Mouse (Mus musculus): ENCODE results near the gene Gucy2d. TPM values are rescaled to one million over a fixed set of nuclear protein-coding genes. Genes with fewer than 3 reads are reported as not detected.
A peak's percentile ranks its signal among the peaks of the same experiment; 100 is the strongest.

The Gucy2d gene
- polyA plus RNA-seq, 1 experiment from 2014 or later = not detected

GRCm38 (mm10) chr7:98454397-98455120 lies 14.3 kb downstream of the Gucy2d start:
- Histone ChIP-seq H3K4me2 (replicated peaks) (no peak overlapping the region), H3K4me3 (no peak overlapping the region), H3K9ac (no peak overlapping the region), H3K27ac (no peak overlapping the region), H3K36me3 (no peaks in the 10 kb centered on the region), H3K27me3 (replicated peaks) (no peaks in the 10 kb centered on the region), H3K4me1 (no peaks in the 10 kb centered on the region), H3K9me3 (no peaks in the 10 kb centered on the region)
- ATAC-seq (ENCODE audit: low FRiP score, low read depth) = no peak
- 82% methylated on average over 10 of the region's 10 CpGs for WGBS

- Histone ChIP-seq H3K9ac (no peak overlapping the region), H3K27me3 (replicated peaks) (no peaks in the 10 kb centered on the region), H3K36me3 (no peaks in the 10 kb centered on the region), H3K9me3 (no peaks in the 10 kb centered on the region), H3K4me2 (replicated peaks) (no peak overlapping the region), H3K4me3 (no peak overlapping the region), H3K27ac (no peak overlapping the region), H3K4me1 (no peaks in the 10 kb centered on the region)
- no peak for ATAC-seq (ENCODE audit: low FRiP score, low read depth)
- 75% methylated on average over 7 of the region's 7 CpGs for WGBS
Measured at GRCm38 (mm10) chr7:98460319-98460718, 20.1 kb downstream of the Gucy2d start.

GRCm38 (mm10) chr7:98469089-98469488 lies 28.9 kb downstream of the Gucy2d start:
- ATAC-seq (ENCODE audit: low FRiP score, low read depth) = no peak
- H3K27me3 ChIP-seq (replicated peaks) = no peaks in the 10 kb centered on the region
- no peak overlapping the region for H3K4me2 ChIP-seq (replicated peaks)
- no peaks in the 10 kb centered on the region for H3K36me3 ChIP-seq
- H3K9me3 ChIP-seq = no peaks in the 10 kb centered on the region
- no peak overlapping the region for H3K4me3 ChIP-seq
- H3K27ac ChIP-seq = no peak overlapping the region
- no peaks in the 10 kb centered on the region for H3K4me1 ChIP-seq
- WGBS = 72% methylated on average over 3 of the region's 3 CpGs
- H3K9ac ChIP-seq = no peak overlapping the region

- Histone ChIP-seq H3K36me3 (no peaks in the 10 kb centered on the region), H3K4me2 (replicated peaks) (no peak overlapping the region), H3K4me3 (no peak overlapping the region), H3K27ac (no peak overlapping the region), H3K9ac (no peak overlapping the region), H3K4me1 (no peaks in the 10 kb centered on the region), H3K9me3 (no peaks in the 10 kb centered on the region), H3K27me3 (replicated peaks) (no peaks in the 10 kb centered on the region)
- WGBS = 83% methylated on average over 2 of the region's 2 CpGs
- ATAC-seq (ENCODE audit: low FRiP score, low read depth) = no peak
Measured at GRCm38 (mm10) chr7:98472529-98472928, 32.3 kb downstream of the Gucy2d start.

GRCm38 (mm10) chr7:98474558-98474957 lies 34.3 kb downstream of the Gucy2d start:
- Histone ChIP-seq H3K9ac (no peak overlapping the region), H3K4me3 (no peak overlapping the region), H3K36me3 (no peaks in the 10 kb centered on the region), H3K9me3 (no peaks in the 10 kb centered on the region), H3K27ac (no peak overlapping the region), H3K4me1 (no peaks in the 10 kb centered on the region), H3K4me2 (replicated peaks) (no peak overlapping the region), H3K27me3 (replicated peaks) (no peaks in the 10 kb centered on the region)
- 86% methylated on average over 1 of the region's 1 CpGs for WGBS
- ATAC-seq (ENCODE audit: low FRiP score, low read depth) = no peak

DNA sequence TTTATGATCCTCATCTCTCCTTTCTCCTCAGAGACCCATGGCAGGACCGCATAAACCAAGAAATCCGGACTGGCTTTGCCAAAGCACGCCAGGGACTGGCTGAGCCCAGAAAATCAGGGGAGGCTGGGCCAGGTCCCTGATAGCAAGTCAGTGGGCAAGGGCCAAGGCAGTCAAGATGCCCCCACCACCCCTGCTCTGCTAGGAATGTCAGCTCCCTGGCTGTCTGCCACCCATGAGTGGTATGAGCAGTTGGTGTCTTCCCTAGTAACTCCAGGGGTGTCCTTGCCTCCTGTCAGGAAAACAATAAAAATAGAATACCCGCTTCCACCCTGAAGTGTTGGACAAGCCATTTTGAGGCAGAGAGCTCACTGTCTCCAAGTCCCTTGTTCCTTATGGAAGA lies 36.9 kb downstream of the Gucy2d start:
- Histone ChIP-seq H3K9me3 (no peaks in the 10 kb centered on the region), H3K27me3 (replicated peaks) (no peaks in the 10 kb centered on the region), H3K9ac (no peak overlapping the region), H3K27ac (no peak overlapping the region), H3K36me3 (no peaks in the 10 kb centered on the region), H3K4me2 (replicated peaks) (no peak overlapping the region), H3K4me3 (no peak overlapping the region), H3K4me1 (no peaks in the 10 kb centered on the region)
- no peak for ATAC-seq (ENCODE audit: low FRiP score, low read depth)
- 73% methylated on average over 4 of the region's 4 CpGs for WGBS

GRCm38 (mm10) chr7:98480481-98480880 lies 40.3 kb downstream of the Gucy2d start:
- Histone ChIP-seq H3K27me3 (replicated peaks) (no peaks in the 10 kb centered on the region), H3K36me3 (no peaks in the 10 kb centered on the region), H3K27ac (no peak overlapping the region), H3K4me2 (replicated peaks) (no peak overlapping the region), H3K4me1 (no peaks in the 10 kb centered on the region), H3K9me3 (no peaks in the 10 kb centered on the region), H3K4me3 (no peak overlapping the region), H3K9ac (no peak overlapping the region; the same call in 1 of the 2 replicates)
- ATAC-seq (ENCODE audit: low FRiP score, low read depth) = no peak
- 93% methylated on average over 1 of the region's 1 CpGs for WGBS

GRCm38 (mm10) chr7:98481066-98481734 lies 41.0 kb downstream of the Gucy2d start:
- Histone ChIP-seq H3K9ac (no peak overlapping the region), H3K4me1 (peaks cover 2% of the 10 kb centered on the region; the same call in 1 of the 2 replicates), H3K4me2 (replicated peaks) (no peak overlapping the region), H3K27ac (no peak overlapping the region), H3K36me3 (no peaks in the 10 kb centered on the region), H3K9me3 (no peaks in the 10 kb centered on the region), H3K4me3 (no peak overlapping the region), H3K27me3 (replicated peaks) (no peaks in the 10 kb centered on the region)
- 5% methylated on average over 9 of the region's 9 CpGs for WGBS
- ATAC-seq (ENCODE audit: low FRiP score, low read depth) = peak; percentile 54

DNA sequence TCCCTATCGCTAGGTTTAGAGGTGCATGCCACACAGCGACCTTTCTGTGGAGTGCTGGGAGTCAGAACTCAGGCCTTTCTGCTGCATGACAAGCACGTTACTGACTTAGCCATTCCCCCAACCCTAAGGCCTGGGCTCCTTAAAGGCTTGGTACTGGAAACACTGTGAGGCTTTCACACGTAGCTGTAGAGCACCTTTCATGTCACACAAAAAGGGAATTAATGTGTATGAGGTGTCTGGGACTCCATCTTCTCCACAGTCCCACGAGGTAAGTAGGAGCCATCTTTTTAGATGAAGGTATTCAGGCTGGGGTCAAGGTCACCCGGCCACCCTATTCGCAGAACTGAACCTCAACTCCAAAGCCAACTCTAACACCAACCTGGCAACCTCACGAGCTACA lies 41.6 kb downstream of the Gucy2d start:
- H3K9ac ChIP-seq = no peak overlapping the region
- 89% methylated on average over 8 of the region's 8 CpGs for WGBS
- no peak overlapping the region for H3K4me2 ChIP-seq (replicated peaks)
- no peak overlapping the region for H3K4me3 ChIP-seq
- H3K27ac ChIP-seq = no peak overlapping the region
- no peaks in the 10 kb centered on the region for H3K9me3 ChIP-seq
- ATAC-seq (ENCODE audit: low FRiP score, low read depth) = no peak
- no peaks in the 10 kb centered on the region for H3K36me3 ChIP-seq
- peaks cover 6% of the 10 kb centered on the region for H3K4me1 ChIP-seq
- no peaks in the 10 kb centered on the region for H3K27me3 ChIP-seq (replicated peaks)

DNA sequence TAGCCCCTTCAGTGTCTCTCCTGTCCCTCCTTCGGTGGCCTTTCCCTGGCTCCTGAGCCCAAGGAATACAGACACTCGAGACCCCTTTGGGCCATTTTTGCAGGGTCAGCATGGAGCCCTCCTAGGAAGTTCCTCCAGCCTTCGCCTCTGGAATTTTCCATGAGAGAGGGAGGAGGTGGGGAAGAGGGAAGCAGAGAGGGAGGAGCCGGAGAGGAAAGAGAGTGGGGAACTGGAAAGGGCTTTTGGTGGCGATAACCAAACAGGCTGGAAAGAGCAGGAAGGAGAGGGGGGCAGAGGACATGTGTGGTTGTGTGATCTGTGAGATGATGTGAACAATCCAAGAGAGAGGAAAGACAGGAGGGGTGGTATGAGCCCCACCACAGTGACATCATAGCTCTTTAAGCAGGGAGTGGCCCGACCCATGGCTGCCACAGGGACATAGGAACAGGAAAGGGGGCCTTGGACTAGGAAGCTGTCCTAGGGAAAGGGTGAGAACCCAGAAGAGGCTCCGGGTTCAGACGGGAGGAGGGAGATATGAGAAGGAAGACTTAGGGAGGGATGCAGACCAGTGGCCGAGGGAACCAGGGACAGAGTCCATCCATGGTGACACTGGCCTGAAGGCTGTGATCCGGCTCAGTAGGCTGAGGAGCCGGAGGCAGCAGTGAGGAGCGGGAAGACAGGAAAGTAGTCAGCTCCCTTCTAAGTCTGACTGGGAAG lies 42.5 kb downstream of the Gucy2d start:
- Histone ChIP-seq H3K9me3 (no peaks in the 10 kb centered on the region), H3K4me3 (no peak overlapping the region), H3K4me2 (replicated peaks) (no peak overlapping the region), H3K9ac (no peak overlapping the region), H3K27ac (no peak overlapping the region), H3K36me3 (no peaks in the 10 kb centered on the region), H3K4me1 (peaks cover 6% of the 10 kb centered on the region), H3K27me3 (replicated peaks) (no peaks in the 10 kb centered on the region)
- no peak for ATAC-seq (ENCODE audit: low FRiP score, low read depth)
- WGBS = 67% methylated on average over 12 of the region's 12 CpGs

DNA sequence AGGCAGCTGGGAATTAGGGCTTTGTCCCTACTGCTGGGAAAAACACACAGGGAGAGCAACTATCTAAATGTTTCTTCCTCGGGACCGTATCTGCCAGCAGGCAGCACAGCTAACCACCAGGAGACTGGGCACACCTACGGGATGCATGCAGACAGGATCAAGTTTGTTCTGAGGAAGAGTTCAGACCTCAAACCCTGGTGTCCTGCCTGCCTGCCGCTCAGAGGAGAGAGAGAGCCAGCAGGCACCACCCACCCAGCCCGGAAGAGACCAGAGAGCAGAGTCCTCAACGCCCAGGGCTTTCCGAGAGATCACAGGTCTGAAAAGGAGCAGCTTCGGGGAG lies 43.0 kb downstream of the Gucy2d start:
- H3K9me3 ChIP-seq = no peaks in the 10 kb centered on the region
- peaks cover 6% of the 10 kb centered on the region for H3K4me1 ChIP-seq
- no peaks in the 10 kb centered on the region for H3K36me3 ChIP-seq
- no peak for ATAC-seq (ENCODE audit: low FRiP score, low read depth)
- H3K9ac ChIP-seq = no peak overlapping the region
- no peak overlapping the region for H3K27ac ChIP-seq
- H3K4me3 ChIP-seq = no peak overlapping the region
- no peaks in the 10 kb centered on the region for H3K27me3 ChIP-seq (replicated peaks)
- H3K4me2 ChIP-seq (replicated peaks) = no peak overlapping the region
- 28% methylated on average over 8 of the region's 8 CpGs for WGBS

DNA sequence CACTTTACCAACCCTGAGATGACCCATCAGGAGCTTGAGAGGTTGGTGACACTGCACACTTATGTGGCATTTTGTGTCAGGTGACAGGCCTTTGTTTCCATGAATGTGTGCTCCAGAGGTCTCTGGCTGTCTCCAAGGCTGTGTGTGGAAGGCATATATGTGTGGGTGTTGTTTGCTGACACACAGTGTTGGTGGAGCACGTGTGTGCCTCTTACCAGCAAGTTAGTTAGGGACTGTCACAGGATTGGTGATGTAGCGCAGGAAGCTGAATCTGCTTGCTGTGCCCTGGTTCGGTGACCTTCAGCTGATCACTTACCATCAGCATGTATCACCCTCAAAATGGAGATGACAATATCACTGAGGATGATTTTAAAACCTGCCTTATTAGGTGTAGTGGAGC lies 44.7 kb downstream of the Gucy2d start:
- H3K36me3 ChIP-seq = no peaks in the 10 kb centered on the region
- 90% methylated on average over 3 of the region's 3 CpGs for WGBS
- H3K27me3 ChIP-seq (replicated peaks) = no peaks in the 10 kb centered on the region; the same call in 1 of the 2 replicates
- no peak for ATAC-seq (ENCODE audit: low FRiP score, low read depth)
- H3K9me3 ChIP-seq = no peaks in the 10 kb centered on the region
- no peak overlapping the region for H3K27ac ChIP-seq
- H3K4me1 ChIP-seq = peaks cover 12% of the 10 kb centered on the region
- no peak overlapping the region for H3K4me2 ChIP-seq (replicated peaks)
- H3K4me3 ChIP-seq = no peak overlapping the region
- H3K9ac ChIP-seq = no peak overlapping the region
